Mouse (Mus musculus) thymus, adult 2 months (tissue): Measurements from ENCODE around the gene Ugt1a8. TPM values are rescaled to one million over a fixed set of nuclear protein-coding genes. Genes with fewer than 3 reads are reported as not detected.

Source experiments
- DNase-seq: peaks from one replicate; pipeline ENCODE4 v3.0.0; 2021
- H3K27ac ChIP-seq: fragments of 200-500 bp; 2 replicates; pipeline ENCODE4 v1.5.1; 2012; ENCODE audit warnings: low read length, control low read depth; ENCODE audit not compliant: control insufficient read depth, insufficient read depth
- H3K27me3 ChIP-seq: fragments of 200-500 bp; 2 replicates; pipeline ENCODE4 v1.6.1; 2012; ENCODE audit warnings: mild to moderate bottlenecking, low read length, moderate library complexity, mixed read lengths; ENCODE audit not compliant: control insufficient read depth, insufficient read depth
- H3K36me3 ChIP-seq: fragments of 200-500 bp; 2 replicates; pipeline ENCODE4 v1.6.1; 2012; ENCODE audit warnings: mild to moderate bottlenecking, low read length, moderate library complexity; ENCODE audit not compliant: control insufficient read depth, insufficient read depth
- H3K4me1 ChIP-seq: fragments of 200-500 bp; replicated peaks from 2 replicates; pipeline ENCODE4 v1.6.1; 2012; ENCODE audit warnings: low read length; ENCODE audit not compliant: control insufficient read depth, insufficient read depth
- H3K4me3 ChIP-seq: fragments of 200-500 bp; 2 replicates; pipeline ENCODE4 v1.5.1; 2012; ENCODE audit warnings: mild to moderate bottlenecking, low read length, control low read depth, moderate library complexity; ENCODE audit not compliant: control insufficient read depth, insufficient read depth
- CTCF ChIP-seq: fragments of 200-500 bp; IDR thresholded peaks from 2 replicates; pipeline ENCODE4 v1.5.1; 2012; ENCODE audit warnings: mild to moderate bottlenecking, control low read depth, low read length, moderate library complexity, borderline replicate concordance; ENCODE audit not compliant: control insufficient read depth, poor library complexity, insufficient read depth; ENCODE audit errors: extremely low read depth
- POLR2A ChIP-seq: fragments of 200-500 bp; IDR thresholded peaks from 2 replicates; pipeline ENCODE4 v1.6.1; 2012; ENCODE audit warnings: mild to moderate bottlenecking, low read length, control low read depth, moderate library complexity; ENCODE audit not compliant: control insufficient read depth, poor library complexity, insufficient read depth; ENCODE audit errors: extremely low read depth
- WGBS: fragments of 180-500 bp; shearing (Covaris S2); methylation state at CpG from one replicate; pipeline ENCODE4 v1.1.7; 2018; 5-methylcytosine and 5-hydroxymethylcytosine counted together
- polyA plus RNA-seq: library from polyadenylated mRNA; depleted of rRNA; stranded (reverse); fragments of >200 nt; gene quantifications from 2 replicates; pipeline ENCODE4 v1.2.3, GENCODE M21; 2012

Gene Ugt1a8
- polyA plus RNA-seq, 1 experiment, result not detected

DNA sequence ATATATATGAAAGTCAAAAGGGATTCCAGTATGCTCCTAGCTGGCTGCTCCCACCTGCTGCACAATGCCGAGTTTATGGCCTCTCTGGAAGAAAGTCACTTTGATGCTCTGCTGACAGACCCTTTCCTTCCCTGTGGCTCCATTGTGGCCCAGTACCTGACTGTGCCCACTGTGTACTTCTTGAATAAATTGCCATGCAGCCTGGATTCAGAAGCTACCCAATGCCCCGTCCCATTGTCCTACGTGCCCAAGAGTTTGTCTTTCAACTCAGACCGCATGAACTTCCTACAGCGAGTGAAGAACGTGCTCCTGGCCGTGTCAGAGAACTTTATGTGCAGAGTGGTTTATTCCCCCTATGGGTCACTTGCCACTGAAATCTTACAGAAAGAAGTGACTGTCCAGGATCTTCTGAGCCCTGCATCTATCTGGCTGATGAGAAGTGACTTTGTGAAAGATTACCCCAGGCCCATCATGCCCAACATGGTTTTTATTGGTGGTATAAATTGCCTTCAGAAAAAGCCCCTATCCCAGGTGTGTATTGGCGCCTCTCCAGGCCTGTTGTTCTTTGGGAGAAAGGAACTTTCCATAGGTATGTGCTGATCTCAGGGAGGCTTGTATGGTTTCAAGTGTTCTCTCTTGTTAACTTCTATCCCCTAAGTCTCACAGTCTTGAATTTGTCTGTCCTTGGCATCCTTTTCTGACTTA is 124.9 kb downstream of the Ugt1a8 start:
- Histone ChIP-seq H3K27ac (no peak overlapping the region), H3K36me3 (no peaks in the 10 kb centered on the region), H3K4me1 (no peaks in the 10 kb centered on the region), H3K4me3 (no peak overlapping the region), H3K27me3 (no peaks in the 10 kb centered on the region)
- WGBS, result 69% methylated on average over 8 of the region's 8 CpGs
- no peak for TF ChIP-seq CTCF
- no peak for TF ChIP-seq POLR2A
- no peak for DNase-seq

DNA sequence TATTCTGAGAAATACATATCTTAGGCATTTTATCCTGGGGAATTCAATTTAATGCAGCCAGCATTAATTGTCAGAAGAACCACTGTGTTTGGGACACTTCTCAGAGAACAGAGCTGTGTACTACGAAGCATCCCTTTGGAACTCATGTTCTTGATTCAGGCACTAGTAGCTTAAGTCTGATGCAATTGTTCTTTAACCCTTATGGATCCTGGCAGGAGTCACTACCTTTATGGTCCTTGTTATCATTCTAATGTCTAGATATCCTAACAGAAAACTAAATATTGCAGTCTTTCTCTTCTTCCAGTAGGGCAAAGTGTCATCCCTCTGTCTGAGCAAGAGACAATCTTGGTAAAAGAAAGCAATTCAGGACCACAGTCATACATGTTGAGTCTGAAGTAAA is 125.4 kb downstream of the Ugt1a8 start:
- Histone ChIP-seq H3K4me1 (no peaks in the 10 kb centered on the region), H3K4me3 (no peak overlapping the region), H3K27me3 (no peaks in the 10 kb centered on the region), H3K27ac (no peak overlapping the region), H3K36me3 (no peaks in the 10 kb centered on the region)
- no peak for TF ChIP-seq CTCF
- no peak for TF ChIP-seq POLR2A
- 86% methylated on average over 1 of the region's 1 CpGs for WGBS
- DNase-seq, result no peak

- Histone ChIP-seq H3K4me3 (no peak overlapping the region), H3K36me3 (no peaks in the 10 kb centered on the region), H3K4me1 (no peaks in the 10 kb centered on the region), H3K27ac (no peak overlapping the region), H3K27me3 (no peaks in the 10 kb centered on the region)
- TF ChIP-seq POLR2A, result no peak
- TF ChIP-seq CTCF, result no peak
- WGBS, result 90% methylated on average over 2 of the region's 2 CpGs
- DNase-seq, result no peak
Measured at GRCm38 (mm10) chr1:88213766-88214461, 126.3 kb downstream of the Ugt1a8 start.

DNA sequence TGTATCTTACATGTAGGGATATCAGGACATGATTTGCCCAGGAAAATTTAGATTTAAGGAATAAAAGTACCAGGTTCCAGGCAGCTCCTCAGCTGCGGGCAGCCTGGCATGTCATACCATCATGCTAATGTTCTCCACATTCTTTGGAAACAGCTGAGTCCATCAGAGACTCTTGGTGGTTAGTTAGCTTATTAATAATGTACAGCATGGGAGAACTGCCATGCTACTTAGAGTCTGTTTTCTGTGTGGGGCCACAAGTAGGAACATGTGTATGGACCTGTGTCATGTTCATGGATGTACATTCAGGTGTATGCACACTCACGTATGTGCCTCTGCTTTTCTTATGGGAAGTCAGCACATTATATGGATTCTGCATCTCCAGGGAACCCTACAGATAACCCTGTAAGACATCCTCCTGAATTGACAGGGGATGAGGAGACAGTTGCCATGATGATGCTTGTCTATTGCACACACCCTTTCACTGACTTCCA is 126.9 kb downstream of the Ugt1a8 start:
- 85% methylated on average over 2 of the region's 2 CpGs for WGBS
- no peak for DNase-seq
- no peaks in the 10 kb centered on the region for H3K4me1 ChIP-seq
- H3K36me3 ChIP-seq, result no peaks in the 10 kb centered on the region
- TF ChIP-seq CTCF (no peak), POLR2A (no peak)
- H3K27me3 ChIP-seq, result no peaks in the 10 kb centered on the region
- no peak overlapping the region for H3K27ac ChIP-seq
- no peak overlapping the region for H3K4me3 ChIP-seq

DNA sequence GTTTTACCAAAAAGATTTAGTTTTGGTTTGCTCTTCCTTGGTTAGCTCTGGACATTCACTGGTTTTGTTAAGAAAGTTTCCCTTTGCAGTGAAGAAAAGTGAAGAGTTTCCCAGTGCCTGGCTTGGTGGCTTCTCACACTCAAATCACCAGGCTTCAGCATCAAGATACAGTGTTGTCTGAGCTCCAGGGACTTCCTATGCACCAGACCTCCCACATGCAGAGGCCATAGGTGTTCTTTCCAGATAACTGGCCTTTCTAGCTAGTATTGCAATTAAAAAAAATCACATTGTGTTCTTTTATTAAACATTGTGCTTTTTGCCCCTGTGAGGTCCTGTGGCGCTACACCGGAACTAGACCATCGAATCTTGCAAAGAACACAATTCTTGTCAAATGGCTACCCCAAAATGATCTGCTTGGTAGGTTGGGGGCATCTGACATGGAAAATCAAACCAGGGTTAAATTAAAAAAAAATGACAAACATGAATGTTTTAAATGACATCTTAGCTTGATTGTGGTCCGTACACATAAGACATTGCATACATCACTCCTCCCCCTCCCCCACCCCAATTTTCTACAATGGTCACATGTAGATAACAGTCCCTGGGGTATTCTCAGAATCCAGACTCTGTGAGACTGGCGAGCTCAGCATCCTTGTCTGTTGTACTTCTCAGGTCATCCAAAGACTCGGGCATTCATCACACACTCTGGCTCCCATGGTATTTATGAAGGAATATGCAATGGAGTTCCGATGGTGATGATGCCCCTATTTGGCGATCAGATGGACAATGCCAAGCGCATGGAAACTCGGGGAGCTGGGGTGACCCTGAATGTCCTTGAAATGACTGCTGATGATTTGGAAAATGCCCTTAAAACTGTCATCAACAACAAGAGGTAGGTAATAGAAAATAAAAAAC is 128.1 kb downstream of the Ugt1a8 start:
- H3K4me3 ChIP-seq, result no peak overlapping the region
- no peaks in the 10 kb centered on the region for H3K27me3 ChIP-seq
- no peaks in the 10 kb centered on the region for H3K36me3 ChIP-seq
- H3K27ac ChIP-seq, result no peak overlapping the region
- H3K4me1 ChIP-seq, result no peaks in the 10 kb centered on the region
- DNase-seq, result no peak
- WGBS, result 73% methylated on average over 10 of the region's 10 CpGs
- no peak for TF ChIP-seq POLR2A
- TF ChIP-seq CTCF, result no peak

DNA sequence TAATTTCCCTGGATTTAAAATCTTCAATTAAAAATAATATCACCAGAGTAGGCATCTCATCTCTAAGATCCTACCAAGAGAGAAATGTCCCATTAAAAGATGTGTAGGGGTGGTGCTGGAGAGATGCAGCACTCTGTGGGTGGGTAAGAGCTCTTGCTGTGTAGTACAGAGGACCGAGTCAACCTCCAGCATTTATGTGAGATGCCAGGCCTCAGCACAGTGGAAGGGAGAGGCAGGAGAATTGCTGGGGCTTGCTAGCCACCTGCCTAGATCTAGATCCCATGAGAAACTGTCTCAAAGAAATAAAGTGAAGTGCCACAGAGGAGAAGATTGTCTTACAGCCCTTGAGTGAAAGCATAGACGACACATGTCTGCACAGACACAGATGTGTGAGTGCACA is 128.9 kb downstream of the Ugt1a8 start:
- Histone ChIP-seq H3K4me3 (no peak overlapping the region), H3K36me3 (no peaks in the 10 kb centered on the region), H3K27ac (no peak overlapping the region), H3K4me1 (no peaks in the 10 kb centered on the region), H3K27me3 (no peaks in the 10 kb centered on the region)
- TF ChIP-seq POLR2A (no peak), CTCF (no peak)
- no peak for DNase-seq
- 65% methylated on average over 2 of the region's 2 CpGs for WGBS
